Mouse (Mus musculus) bone marrow, adult 2 months (tissue): ENCODE results near the gene Hk2.

Experiments used
- CTCF ChIP-seq: fragments of 200-500 bp; IDR thresholded peaks from 2 replicates; pipeline ENCODE4 v1.5.1; 2011; ENCODE audit warnings: low read length, control low read depth; ENCODE audit not compliant: control insufficient read depth, insufficient read depth
- POLR2A ChIP-seq: fragments of 200-500 bp; IDR thresholded peaks from 2 replicates; pipeline ENCODE4 v1.6.1; 2011; ENCODE audit warnings: low read depth, mild to moderate bottlenecking, control low read depth, low read length, borderline replicate concordance; ENCODE audit not compliant: control insufficient read depth

DNA sequence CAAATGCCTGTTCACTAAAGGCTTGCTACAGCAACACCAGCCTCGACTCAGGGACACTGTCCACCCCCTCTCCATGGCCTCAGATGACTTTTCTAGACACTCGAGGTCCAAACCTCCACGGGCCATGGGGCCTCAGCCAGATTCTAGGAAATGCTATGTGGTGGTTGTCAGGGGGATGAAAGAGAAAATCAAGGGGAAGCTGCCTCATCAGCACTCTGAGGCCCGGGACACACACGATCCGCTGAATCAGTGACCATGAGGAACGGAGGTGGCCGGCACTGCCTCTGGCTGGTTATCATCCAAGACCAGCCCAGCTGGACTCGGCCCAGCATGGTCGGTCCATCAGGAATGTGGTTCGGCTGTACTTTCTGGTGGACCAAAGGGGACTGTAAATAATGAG lies 23.2 kb downstream of the Hk2 start:
- TF ChIP-seq CTCF (no peak), POLR2A (no peak)
